18 mouse cellular contexts compared by ENCODE assay signal in genomic region chr11:69945216-69945615, GRCm38 (mm10). TPM values are rescaled to one million over a fixed set of nuclear protein-coding genes. Genes with fewer than 3 reads are reported as not detected.
DNase-seq lines count a peak whose midpoint lies in the region; ATAC-seq lines count a peak whose summit lies in the region.
"Had no signal": no experiment of that assay in that cellular context is flagged by ENCODE, and none has a peak within 500 bp of the region (broad histone marks: within the 10 kb centered on the region; RNA-seq: fewer than 3 reads in every experiment).

No protein-coding gene starts in this region.

- H3K9me3 ChIP-seq in forebrain, embryonic 10.5 days = no peaks in the 10 kb centered on the region
- H3K9me3 ChIP-seq in forebrain, embryonic 13.5 days (replicated peaks) = no peaks in the 10 kb centered on the region
- no peaks in the 10 kb centered on the region for H3K9me3 ChIP-seq in kidney, embryonic 14.5 days (ENCODE audit: control insufficient read depth, low read length)
- no peaks in the 10 kb centered on the region for H3K9me3 ChIP-seq in embryonic facial prominence, embryonic 13.5 days
- H3K9me3 ChIP-seq in stomach, embryonic 16.5 days (replicated peaks; ENCODE audit: control insufficient read depth, low read length) = no peaks in the 10 kb centered on the region
- H3K9me3 ChIP-seq: midbrain, embryonic 12.5 days had no signal

- 84% methylated on average over 13 of the region's 13 CpGs for WGBS in forebrain, embryonic 10.5 days
- 84% methylated on average over 13 of the region's 13 CpGs for WGBS in forebrain, embryonic 13.5 days
- 62% methylated on average over 13 of the region's 13 CpGs for WGBS in kidney, embryonic 14.5 days
- 78% methylated on average over 13 of the region's 13 CpGs for WGBS in embryonic facial prominence, embryonic 13.5 days
- WGBS in stomach, embryonic 16.5 days = 73% methylated on average over 13 of the region's 13 CpGs

- H3K27me3 ChIP-seq in forebrain, embryonic 10.5 days (ENCODE audit: poor library complexity, severe bottlenecking) = peaks cover 8% of the 10 kb centered on the region
- 0 out of 2 replicates have a peak, but pooled peaks cover under 1% of the 10 kb centered on the region for H3K27me3 ChIP-seq in forebrain, embryonic 13.5 days
- no peaks in the 10 kb centered on the region for H3K27me3 ChIP-seq in kidney, embryonic 14.5 days (ENCODE audit: control insufficient read depth, insufficient read depth, low read length)
- no peaks in the 10 kb centered on the region for H3K27me3 ChIP-seq in embryonic facial prominence, embryonic 13.5 days
- H3K27me3 ChIP-seq in stomach, embryonic 16.5 days (ENCODE audit: control insufficient read depth, insufficient read depth, low read length) = no peaks in the 10 kb centered on the region

- no peak overlapping the region for H3K4me2 ChIP-seq in forebrain, embryonic 13.5 days
- no peak overlapping the region for H3K4me2 ChIP-seq in kidney, embryonic 14.5 days (replicated peaks; ENCODE audit: low read depth, low read length)
- no peak overlapping the region for H3K4me2 ChIP-seq in embryonic facial prominence, embryonic 13.5 days
- peak overlapping the region; percentile 77; the same call in 1 of the 2 replicates for H3K4me2 ChIP-seq in stomach, embryonic 16.5 days (ENCODE audit: low read depth, low read length)
- H3K4me2 ChIP-seq: midbrain, embryonic 12.5 days had no signal

- DNase-seq in forebrain, embryonic 10.5 days (ENCODE audit: extremely low spot score, low spot score) = no peak
- no peak for DNase-seq in kidney, adult 8-10 months
- DNase-seq in lung, postnatal 10 days = no peak
- DNase-seq: cerebellum, adult 18-20 months; forebrain, postnatal 0 days; gastrocnemius, postnatal 36 days; kidney, postnatal 25 days; layer of hippocampus, postnatal 36 days; thymus, postnatal 14 days had no signal

- H3K36me3 ChIP-seq in forebrain, embryonic 10.5 days (replicated peaks) = peaks cover 43% of the 10 kb centered on the region
- peaks cover 24% of the 10 kb centered on the region for H3K36me3 ChIP-seq in forebrain, embryonic 13.5 days (ENCODE audit: poor library complexity, severe bottlenecking)
- peaks cover 18% of the 10 kb centered on the region for H3K36me3 ChIP-seq in kidney, embryonic 14.5 days (ENCODE audit: control insufficient read depth, insufficient read depth, low read length)
- H3K36me3 ChIP-seq in embryonic facial prominence, embryonic 13.5 days = peaks cover 44% of the 10 kb centered on the region
- H3K36me3 ChIP-seq in stomach, embryonic 16.5 days (ENCODE audit: control insufficient read depth, insufficient read depth, low read length) = 0 out of 2 replicates have a peak, but pooled peaks cover 8% of the 10 kb centered on the region

- 0 out of 2 replicates have a peak overlapping the region, but pooled peaks have one; percentile 60 for H3K4me3 ChIP-seq in forebrain, embryonic 10.5 days
- H3K4me3 ChIP-seq in forebrain, embryonic 13.5 days = no peak overlapping the region
- H3K4me3 ChIP-seq in kidney, embryonic 14.5 days (ENCODE audit: low read length) = no peak overlapping the region
- 0 out of 2 replicates have a peak overlapping the region, but pooled peaks have one; percentile 1 for H3K4me3 ChIP-seq in embryonic facial prominence, embryonic 13.5 days
- H3K4me3 ChIP-seq in stomach, embryonic 16.5 days (replicated peaks; ENCODE audit: low read length) = peak overlapping the region; percentile 65; the same call in 1 of the 2 replicates
- H3K4me3 ChIP-seq: midbrain, embryonic 12.5 days had no signal

- no peak for ATAC-seq in forebrain, embryonic 13.5 days
- no peak for ATAC-seq in kidney, embryonic 14.5 days (ENCODE audit: low FRiP score, low TSS enrichment)
- no peak for ATAC-seq in embryonic facial prominence, embryonic 13.5 days (ENCODE audit: insufficient number of reproducible peaks, insufficient read depth, low FRiP score, low TSS enrichment, low read depth)
- no peak for ATAC-seq in stomach, embryonic 16.5 days (ENCODE audit: insufficient read depth, low FRiP score)
- ATAC-seq in megakaryocyte-erythroid progenitor cell, adult 5-6 weeks (replicated peaks; ENCODE audit: low FRiP score, low TSS enrichment, poor library complexity, severe bottlenecking) = no peak
- ATAC-seq: forebrain, postnatal 0 days; intestine, embryonic 16.5 days; lung, postnatal 0 days had no signal

- no peak overlapping the region for H3K27ac ChIP-seq in forebrain, embryonic 10.5 days
- H3K27ac ChIP-seq in forebrain, embryonic 13.5 days = no peak overlapping the region
- H3K27ac ChIP-seq in kidney, embryonic 14.5 days (ENCODE audit: low read depth, low read length) = no peak overlapping the region
- no peak overlapping the region for H3K27ac ChIP-seq in embryonic facial prominence, embryonic 13.5 days
- H3K27ac ChIP-seq in stomach, embryonic 16.5 days (ENCODE audit: low read length) = no peak overlapping the region
- H3K27ac ChIP-seq: midbrain, embryonic 12.5 days had no signal

- no peak overlapping the region for H3K9ac ChIP-seq in forebrain, embryonic 13.5 days
- H3K9ac ChIP-seq in kidney, embryonic 14.5 days (ENCODE audit: low read depth, low read length) = 0 out of 2 replicates have a peak overlapping the region, but pooled peaks have one; percentile 12
- H3K9ac ChIP-seq in embryonic facial prominence, embryonic 13.5 days = peak overlapping the region; percentile 21; the same call in 1 of the 2 replicates
- 0 out of 2 replicates have a peak overlapping the region, but pooled peaks have one; percentile 2 for H3K9ac ChIP-seq in stomach, embryonic 16.5 days (ENCODE audit: low read length)
- H3K9ac ChIP-seq: forebrain, postnatal 0 days; midbrain, embryonic 12.5 days had no signal

- peaks cover 40% of the 10 kb centered on the region for H3K4me1 ChIP-seq in forebrain, embryonic 10.5 days
- peaks cover 27% of the 10 kb centered on the region for H3K4me1 ChIP-seq in forebrain, embryonic 13.5 days
- H3K4me1 ChIP-seq in kidney, embryonic 14.5 days (ENCODE audit: control insufficient read depth, insufficient read depth, low read length) = peaks cover 9% of the 10 kb centered on the region; the same call in 1 of the 2 replicates
- peaks cover 29% of the 10 kb centered on the region for H3K4me1 ChIP-seq in embryonic facial prominence, embryonic 13.5 days
- peaks cover 26% of the 10 kb centered on the region for H3K4me1 ChIP-seq in stomach, embryonic 16.5 days (ENCODE audit: control insufficient read depth, insufficient read depth, low read length)

RNA-seq across cellular contexts. Expression of gene Slc2a4, which starts 2.8 kb away (rescaled TPM):
- 14.2 and 15.7 TPM in 2 replicates for polyA plus RNA-seq in forebrain, embryonic 10.5 days (2016; fragmentation: Nextera tagmentation; extraction: Ambion mirVana)
- 9.3 and 12.6 TPM in 2 replicates for polyA plus RNA-seq in forebrain, embryonic 13.5 days (2015; fragmentation: Nextera tagmentation; extraction: Ambion mirVana)
- 11.7 and 14.1 TPM in 2 replicates for polyA plus RNA-seq in kidney, embryonic 14.5 days (2014; fragmentation: Nextera tagmentation; extraction: Ambion mirVana)
- 33.3 and 33.5 TPM in 2 replicates for polyA plus RNA-seq in embryonic facial prominence, embryonic 13.5 days (2015; fragmentation: Nextera tagmentation; extraction: Ambion mirVana)
- polyA plus RNA-seq in stomach, embryonic 16.5 days (2015; fragmentation: Nextera tagmentation; extraction: Ambion mirVana) = 38.3 and 39.1 TPM in 2 replicates
- 0.15 and 5.2 TPM in 2 replicates for total RNA-seq in megakaryocyte-erythroid progenitor cell, adult 5-6 weeks (2014; fragmentation: Nextera tagmentation)
- 0.19 and 0.88 TPM in 2 replicates for total RNA-seq in megakaryocyte-erythroid progenitor cell, adult 5-6 weeks (2017)

RNA-seq across cellular contexts. Expression of gene Ybx2, which starts 9.6 kb away (rescaled TPM):
- 5.7 and 6.4 TPM in 2 replicates for polyA plus RNA-seq in forebrain, embryonic 10.5 days (2016; fragmentation: Nextera tagmentation; extraction: Ambion mirVana)
- 4.5 and 6.0 TPM in 2 replicates for polyA plus RNA-seq in forebrain, embryonic 13.5 days (2015; fragmentation: Nextera tagmentation; extraction: Ambion mirVana)
- polyA plus RNA-seq in kidney, embryonic 14.5 days (2014; fragmentation: Nextera tagmentation; extraction: Ambion mirVana) = 10.1 and 10.7 TPM in 2 replicates
- 7.5 and 10.2 TPM in 2 replicates for polyA plus RNA-seq in embryonic facial prominence, embryonic 13.5 days (2015; fragmentation: Nextera tagmentation; extraction: Ambion mirVana)
- polyA plus RNA-seq in stomach, embryonic 16.5 days (2015; fragmentation: Nextera tagmentation; extraction: Ambion mirVana) = 2.9 and 3.8 TPM in 2 replicates
- 2.2 TPM in 1 of 2 replicates, not detected in the other for total RNA-seq in megakaryocyte-erythroid progenitor cell, adult 5-6 weeks (2014; fragmentation: Nextera tagmentation)
- total RNA-seq in megakaryocyte-erythroid progenitor cell, adult 5-6 weeks (2017) = not detected in 2 replicates
- total RNA-seq: common myeloid progenitor, adult 5-6 weeks had no signal

RNA-seq across cellular contexts. Expression of gene Cldn7, which starts 19.4 kb away (rescaled TPM):
- polyA plus RNA-seq in forebrain, embryonic 10.5 days (2016; fragmentation: Nextera tagmentation; extraction: Ambion mirVana) = 19.7 and 21.9 TPM in 2 replicates
- polyA plus RNA-seq in forebrain, embryonic 13.5 days (2015; fragmentation: Nextera tagmentation; extraction: Ambion mirVana) = 0.59 and 1.4 TPM in 2 replicates
- polyA plus RNA-seq in kidney, embryonic 14.5 days (2014; fragmentation: Nextera tagmentation; extraction: Ambion mirVana) = 117 and 132 TPM in 2 replicates
- polyA plus RNA-seq in embryonic facial prominence, embryonic 13.5 days (2015; fragmentation: Nextera tagmentation; extraction: Ambion mirVana) = 30.3 and 34.9 TPM in 2 replicates
- 397 and 438 TPM in 2 replicates for polyA plus RNA-seq in stomach, embryonic 16.5 days (2015; fragmentation: Nextera tagmentation; extraction: Ambion mirVana)
- total RNA-seq in megakaryocyte-erythroid progenitor cell, adult 5-6 weeks (2014; fragmentation: Nextera tagmentation) = not detected in 2 replicates
- not detected in 2 replicates for total RNA-seq in megakaryocyte-erythroid progenitor cell, adult 5-6 weeks (2017)
- total RNA-seq: common myeloid progenitor, adult 5-6 weeks; forebrain, postnatal 0 days; gastrocnemius, postnatal 36 days; layer of hippocampus, postnatal 36 days had no signal

RNA-seq across cellular contexts. Expression of gene Eif5a, which starts 23.5 kb away (rescaled TPM):
- polyA plus RNA-seq in forebrain, embryonic 10.5 days (2016; fragmentation: Nextera tagmentation; extraction: Ambion mirVana) = 2,970 and 2,997 TPM in 2 replicates
- polyA plus RNA-seq in forebrain, embryonic 13.5 days (2015; fragmentation: Nextera tagmentation; extraction: Ambion mirVana) = 1,467 and 1,510 TPM in 2 replicates
- 2,108 and 2,169 TPM in 2 replicates for polyA plus RNA-seq in kidney, embryonic 14.5 days (2014; fragmentation: Nextera tagmentation; extraction: Ambion mirVana)
- 1,558 and 1,689 TPM in 2 replicates for polyA plus RNA-seq in embryonic facial prominence, embryonic 13.5 days (2015; fragmentation: Nextera tagmentation; extraction: Ambion mirVana)
- 1,516 and 1,535 TPM in 2 replicates for polyA plus RNA-seq in stomach, embryonic 16.5 days (2015; fragmentation: Nextera tagmentation; extraction: Ambion mirVana)
- total RNA-seq in megakaryocyte-erythroid progenitor cell, adult 5-6 weeks (2014; fragmentation: Nextera tagmentation) = 1,285 and 1,514 TPM in 2 replicates
- 1,032 and 1,474 TPM in 2 replicates for total RNA-seq in megakaryocyte-erythroid progenitor cell, adult 5-6 weeks (2017)

RNA-seq across cellular contexts. Expression of gene Gps2, which starts 31.5 kb away (rescaled TPM):
- polyA plus RNA-seq in forebrain, embryonic 10.5 days (2016; fragmentation: Nextera tagmentation; extraction: Ambion mirVana) = 92.4 and 97.3 TPM in 2 replicates
- 90.1 and 93.2 TPM in 2 replicates for polyA plus RNA-seq in forebrain, embryonic 13.5 days (2015; fragmentation: Nextera tagmentation; extraction: Ambion mirVana)
- polyA plus RNA-seq in kidney, embryonic 14.5 days (2014; fragmentation: Nextera tagmentation; extraction: Ambion mirVana) = 73.4 and 82.0 TPM in 2 replicates
- 79.5 and 85.5 TPM in 2 replicates for polyA plus RNA-seq in embryonic facial prominence, embryonic 13.5 days (2015; fragmentation: Nextera tagmentation; extraction: Ambion mirVana)
- 61.6 and 63.4 TPM in 2 replicates for polyA plus RNA-seq in stomach, embryonic 16.5 days (2015; fragmentation: Nextera tagmentation; extraction: Ambion mirVana)
- total RNA-seq in megakaryocyte-erythroid progenitor cell, adult 5-6 weeks (2014; fragmentation: Nextera tagmentation) = 155 and 190 TPM in 2 replicates
- total RNA-seq in megakaryocyte-erythroid progenitor cell, adult 5-6 weeks (2017) = 53.7 and 106 TPM in 2 replicates

Comparison
In these comparisons a context has a peak if more than half of its experiments do, and no peak if none do; other contexts are left out.
1. H3K4me3 ChIP-seq: peak in forebrain, embryonic 10.5 days (single experiment), embryonic facial prominence, embryonic 13.5 days (single experiment) and stomach, embryonic 16.5 days (single experiment); none in forebrain, embryonic 13.5 days (single experiment) and kidney, embryonic 14.5 days (single experiment).